Mouse (Mus musculus) megakaryocyte-erythroid progenitor cell, adult 5-6 weeks (primary cell): ENCODE measurements at regions not wholly inside any gene's neighbourhood (a gene's known extent, or its start where the extent isn't known, plus 50 kb on each side); places are given as distances from the start of the nearest gene placed in this dataset.
"Not testable (repeated sequence)": the region's sequence is repeated elsewhere in the genome, so short reads cannot be mapped to it uniquely, and the experiment has no call there.

ENCODE experiments used
- ATAC-seq: replicated peaks from 2 replicates; pipeline ENCODE4 v1.8.0; 2016; ENCODE audit warnings: mild to moderate bottlenecking, inconsistent platforms; ENCODE audit not compliant: severe bottlenecking, poor library complexity, low FRiP score, low TSS enrichment

- ATAC-seq = no peak
These were observed 57.1 kb downstream of the Ccdc54 start for GRCm38 (mm10) chr16:50533881-50534280.

DNA sequence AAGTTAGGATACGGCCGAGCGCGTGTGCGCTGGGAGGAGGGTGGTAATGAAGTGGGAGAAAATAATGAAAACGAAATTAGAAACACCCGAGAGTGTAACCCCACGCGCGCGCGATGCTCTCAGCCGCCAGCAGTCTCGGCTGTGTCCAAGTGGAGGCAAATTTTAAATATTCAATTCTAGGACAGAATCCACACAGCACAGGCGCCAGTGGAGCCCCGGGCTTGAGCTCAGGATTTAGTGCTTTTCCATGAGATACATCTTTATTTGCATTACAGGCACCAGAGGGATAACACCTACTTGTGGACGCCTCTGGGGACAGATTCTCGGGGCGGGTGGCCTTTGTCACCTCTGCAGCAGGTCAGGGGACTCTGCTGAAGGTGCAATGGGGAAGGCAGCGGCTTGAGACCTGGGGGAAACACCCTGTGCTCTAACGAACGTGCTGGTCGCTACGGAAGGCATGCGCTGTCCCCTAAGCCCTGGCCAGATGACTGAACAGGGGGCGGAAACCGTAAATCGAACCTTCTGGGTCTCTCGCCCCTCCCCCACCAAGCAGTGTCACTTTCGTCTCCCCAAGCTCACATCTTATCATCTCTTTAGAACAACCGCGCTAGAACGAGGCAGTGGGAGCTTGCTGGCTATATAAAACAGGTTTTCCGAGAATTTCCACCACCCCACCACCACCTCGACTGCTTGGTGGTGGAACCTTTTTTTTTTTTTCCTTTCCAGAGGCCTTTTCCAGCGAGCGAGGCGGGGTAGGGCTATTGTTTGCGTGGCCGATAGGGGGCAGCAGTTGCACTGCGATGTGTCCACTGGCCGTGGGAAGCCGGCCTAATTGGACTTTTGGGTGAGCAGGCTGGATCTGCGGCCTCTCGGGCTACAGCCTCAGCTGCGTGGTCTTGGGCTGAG lies 61.2 kb downstream of the Ccdc54 start:
- ATAC-seq = peak; percentile 84

DNA sequence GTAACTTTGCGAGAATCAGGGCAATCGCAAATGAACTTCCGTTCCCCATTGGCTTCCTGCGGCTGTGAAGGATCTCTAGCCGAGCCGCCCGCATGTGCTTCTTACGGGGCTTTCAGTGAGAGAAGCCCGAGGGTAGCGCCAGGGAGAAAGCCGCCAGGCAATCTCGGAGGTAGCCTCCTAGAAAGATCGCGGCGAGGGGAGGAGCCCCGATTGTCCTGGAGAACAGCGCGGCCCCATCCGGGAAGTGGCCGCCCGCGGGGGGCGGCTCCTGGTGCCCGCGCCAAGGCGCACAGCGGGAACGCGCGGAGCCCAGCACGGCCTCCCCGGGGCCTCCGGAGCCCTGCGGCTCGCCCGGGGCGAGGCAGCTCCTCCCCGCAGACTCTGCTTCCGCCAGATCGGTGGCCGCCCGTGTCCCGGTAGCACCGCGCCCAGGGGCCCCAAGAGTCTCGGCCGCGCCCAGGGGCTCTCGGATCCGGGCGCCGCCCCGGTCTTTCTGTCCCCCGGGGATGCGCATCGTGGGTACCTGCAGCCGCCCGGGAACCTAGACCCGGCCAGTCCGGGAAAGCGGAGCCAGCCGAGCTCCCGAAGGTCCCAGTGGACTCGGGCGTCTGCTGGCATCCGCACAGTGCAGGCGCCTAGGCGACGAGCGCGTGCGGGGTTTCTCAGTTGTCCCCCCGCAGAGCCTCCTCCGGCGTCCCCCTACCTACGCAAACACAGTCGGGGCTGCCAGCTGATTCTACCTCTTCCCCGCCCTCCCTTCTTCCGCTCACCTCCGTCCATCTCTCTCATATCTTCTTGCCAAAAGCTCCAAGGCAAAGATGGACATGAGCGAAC lies 62.1 kb downstream of the Ccdc54 start:
- peak; percentile 58 for ATAC-seq

DNA sequence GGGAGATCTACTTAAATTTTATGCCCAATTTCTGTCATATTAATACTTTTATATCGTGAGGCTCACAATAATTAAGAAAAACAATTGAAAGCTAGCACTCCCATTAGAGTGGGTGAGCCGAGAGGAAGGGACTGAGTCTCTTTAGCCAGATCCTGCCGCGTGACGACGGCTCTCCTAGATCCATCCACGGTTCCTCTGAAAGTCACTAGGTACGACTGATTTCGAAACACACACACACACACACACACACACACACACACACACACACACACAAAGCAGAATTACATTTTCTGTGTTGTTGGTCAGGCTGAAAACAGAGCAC lies 62.6 kb downstream of the Ccdc54 start:
- no peak for ATAC-seq

DNA sequence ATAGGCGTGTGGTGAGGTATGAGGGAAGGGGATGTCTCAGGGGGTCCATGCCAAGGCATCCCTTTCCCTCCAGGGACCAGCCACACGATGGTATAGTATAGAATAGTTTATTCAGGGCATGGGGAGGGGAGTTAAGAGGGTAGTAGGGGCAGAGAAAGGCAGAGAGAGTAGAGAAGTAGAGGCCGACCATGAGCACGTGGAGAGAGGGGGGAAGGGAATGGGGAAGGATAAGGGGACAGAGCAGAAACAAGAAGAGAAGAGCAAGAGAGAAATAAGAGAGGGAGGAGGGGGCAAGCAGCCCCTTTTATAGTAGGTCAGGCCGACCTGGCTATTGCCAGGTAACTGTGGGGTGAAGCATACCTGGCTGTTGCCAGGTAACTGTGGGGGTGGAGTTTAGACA lies 64.0 kb downstream of the Ccdc54 start:
- ATAC-seq = not testable (repeated sequence)

DNA sequence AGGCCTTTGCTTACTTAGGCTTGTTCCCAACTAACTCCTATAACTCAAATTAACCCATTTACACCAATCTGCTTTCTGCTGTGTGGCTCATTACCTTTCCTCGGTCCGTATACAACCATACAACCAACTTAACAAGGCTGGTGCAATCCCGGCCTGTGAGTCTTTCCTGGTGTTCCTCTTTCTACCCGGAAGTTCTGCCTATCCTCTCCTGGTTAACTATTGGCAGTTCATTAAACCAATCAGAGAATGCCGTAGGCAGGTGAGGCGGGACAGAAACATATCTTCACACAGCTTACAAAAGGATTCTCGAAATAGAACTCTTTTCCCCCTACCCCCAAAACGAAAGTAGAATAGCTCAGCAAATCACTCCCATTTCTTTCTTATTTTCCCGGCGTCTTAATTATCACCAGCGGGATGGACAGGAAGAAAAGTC lies 65.0 kb downstream of the Ccdc54 start:
- no peak for ATAC-seq

DNA sequence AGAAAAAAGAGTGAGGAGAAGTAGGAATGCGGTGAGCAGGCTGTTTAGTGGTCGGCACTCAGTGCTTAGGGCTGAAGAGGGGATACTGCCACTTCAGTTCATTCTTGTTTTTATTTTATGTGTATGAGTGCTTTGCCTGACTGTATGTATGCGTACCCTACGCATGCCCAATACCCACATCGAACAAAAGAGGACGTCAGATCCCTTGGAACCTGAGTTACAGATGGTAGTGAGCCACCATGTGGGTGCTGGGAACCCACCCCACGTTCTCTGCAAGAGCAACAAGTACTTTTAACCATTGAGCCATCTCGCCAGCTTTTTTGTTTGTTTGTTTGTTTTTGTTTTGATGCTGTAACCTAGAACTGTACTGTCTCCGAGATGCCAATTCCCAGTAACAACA lies 65.5 kb downstream of the Ccdc54 start:
- ATAC-seq = no peak

GRCm38 (mm10) chr16:50519610-50520009 lies 71.3 kb downstream of the Ccdc54 start:
- no peak for ATAC-seq

GRCm38 (mm10) chr16:50516579-50516978 lies 74.4 kb downstream of the Ccdc54 start:
- no peak for ATAC-seq

- no peak for ATAC-seq
These were observed 75.9 kb downstream of the Ccdc54 start for GRCm38 (mm10) chr16:50515039-50515438.

GRCm38 (mm10) chr16:50512080-50512479 lies 78.9 kb downstream of the Ccdc54 start:
- ATAC-seq = no peak

DNA sequence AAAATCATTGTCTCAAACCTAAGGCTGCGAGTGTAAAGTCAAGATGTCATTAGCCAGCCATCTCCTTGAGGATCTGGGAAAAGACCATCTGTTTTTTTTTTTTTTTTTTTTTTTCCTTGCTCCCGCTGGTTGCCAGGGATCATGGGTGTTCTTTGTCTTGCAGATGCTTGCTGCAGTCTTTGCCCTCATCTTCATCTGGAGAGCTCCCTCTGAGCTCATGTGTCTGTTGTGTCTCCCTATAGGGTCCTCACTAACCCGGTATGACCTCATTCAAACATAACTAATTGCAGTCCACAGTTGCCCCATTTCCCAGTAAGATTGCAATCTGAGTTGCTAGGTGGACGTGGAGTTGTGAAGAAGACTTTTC lies 77.3 kb upstream of the Bbx start:
- no peak for ATAC-seq

DNA sequence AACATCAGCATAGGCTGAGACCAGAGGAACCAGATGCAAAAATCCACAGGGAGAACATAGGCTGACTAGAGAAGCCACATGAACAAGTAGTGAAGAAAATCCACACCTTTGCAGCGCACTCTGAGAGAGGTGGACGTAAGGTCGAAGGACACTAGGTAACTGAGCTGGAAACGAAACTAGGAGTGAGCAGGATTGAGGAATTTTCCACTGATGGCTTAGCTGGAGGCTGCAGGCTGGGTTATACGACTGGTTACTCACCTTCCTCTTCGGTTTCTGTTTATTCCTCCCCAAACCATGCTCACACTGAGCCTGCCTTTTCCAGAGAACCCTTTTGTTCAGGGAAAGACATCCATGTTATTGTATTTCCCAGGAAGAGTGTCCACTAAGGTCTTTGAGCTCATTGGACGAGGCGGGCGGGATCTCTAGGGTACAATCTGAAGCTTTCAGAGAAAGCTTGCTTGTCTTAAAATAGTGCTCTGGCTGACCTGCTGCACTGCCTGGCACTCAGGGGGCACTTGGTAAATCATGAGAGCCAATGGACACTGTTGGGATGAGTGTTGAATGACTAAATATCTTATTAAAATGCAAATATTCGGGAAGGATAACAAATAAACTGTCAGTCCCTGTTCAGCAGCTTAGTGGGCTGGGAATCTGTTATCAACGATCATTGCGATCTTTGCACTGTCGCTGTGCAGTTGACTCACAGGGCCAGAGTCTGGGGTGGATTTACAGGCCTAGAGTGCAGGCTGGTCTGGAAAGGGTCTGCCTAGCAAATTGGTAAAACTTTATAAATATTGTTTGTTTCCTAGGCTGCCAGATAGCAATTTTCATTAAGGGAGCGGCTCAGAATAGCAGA lies 76.7 kb upstream of the Bbx start:
- no peak for ATAC-seq

- no peak for ATAC-seq
These were observed 72.4 kb upstream of the Bbx start for GRCm38 (mm10) chr16:50504619-50505018.

GRCm38 (mm10) chr16:50498909-50499308 lies 66.7 kb upstream of the Bbx start:
- no peak for ATAC-seq

- no peak for ATAC-seq
These were observed 61.5 kb upstream of the Bbx start for GRCm38 (mm10) chr16:50493662-50494061.

GRCm38 (mm10) chr16:50489244-50489643 lies 57.1 kb upstream of the Bbx start:
- no peak for ATAC-seq

DNA sequence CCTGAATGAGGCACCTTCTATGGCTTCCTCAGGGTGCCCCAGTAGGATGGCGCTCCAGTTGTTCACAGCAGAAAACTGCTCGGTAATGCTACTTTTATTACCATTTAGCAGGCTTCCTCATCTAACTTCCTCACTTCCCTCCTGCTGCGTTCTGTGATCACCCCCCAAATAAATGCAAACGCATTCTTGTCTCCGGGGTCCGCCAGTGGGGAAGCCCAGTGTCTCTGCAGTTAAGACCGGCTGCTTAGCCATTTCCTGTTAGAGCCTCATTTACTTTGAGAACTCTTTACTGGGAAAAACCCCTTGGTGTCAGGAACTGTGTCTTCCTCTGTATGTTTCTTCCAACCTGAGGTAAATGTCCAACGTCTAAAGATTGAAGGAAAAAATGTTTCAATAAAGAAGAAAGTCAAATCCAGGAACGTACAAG lies 50.2 kb upstream of the Bbx start:
- no peak for ATAC-seq
